Mouse (Mus musculus) midbrain, embryonic 15.5 days (tissue): ENCODE results near the gene Tfap2c. TPM values are rescaled to one million over a fixed set of nuclear protein-coding genes. Genes with fewer than 3 reads are reported as not detected.

ENCODE experiments used
- ATAC-seq: fragments of 200-750 bp; cut with Nextera tagmentation; replicated peaks from 2 replicates; pipeline ENCODE4 v1.8.0; 2017; ENCODE audit warnings: moderate TSS enrichment
- H3K27ac ChIP-seq: fragments of 300-500 bp; sonication (generic); 2 replicates; pipeline ENCODE4 v1.5.1; 2015; ENCODE audit warnings: mild to moderate bottlenecking, inconsistent platforms
- H3K27me3 ChIP-seq: fragments of 300-500 bp; sonication (generic); replicated peaks from 2 replicates; pipeline ENCODE4 v1.6.1; 2015; ENCODE audit warnings: inconsistent platforms
- H3K36me3 ChIP-seq: fragments of 300-500 bp; sonication (generic); replicated peaks from 2 replicates; pipeline ENCODE4 v1.6.1; 2015; ENCODE audit warnings: inconsistent platforms
- H3K4me1 ChIP-seq: fragments of 300-500 bp; sonication (generic); 2 replicates; pipeline ENCODE4 v1.6.1; 2015; ENCODE audit warnings: inconsistent platforms
- H3K4me2 ChIP-seq: fragments of 300-500 bp; sonication (generic); 2 replicates; pipeline ENCODE4 v1.6.1; 2015; ENCODE audit warnings: inconsistent platforms, mild to moderate bottlenecking, moderate library complexity
- H3K4me3 ChIP-seq: fragments of 300-500 bp; sonication (generic); 2 replicates; pipeline ENCODE4 v1.5.1; 2015; ENCODE audit warnings: mild to moderate bottlenecking, inconsistent platforms
- H3K9ac ChIP-seq: fragments of 300-500 bp; sonication (generic); 2 replicates; pipeline ENCODE4 v1.6.1; 2015; ENCODE audit warnings: mild to moderate bottlenecking, inconsistent platforms
- H3K9me3 ChIP-seq: fragments of 300-500 bp; sonication (generic); 2 replicates; pipeline ENCODE4 v1.6.1; 2016; ENCODE audit warnings: inconsistent platforms
- WGBS: fragments of 180-500 bp; shearing (Covaris S2); methylation state at CpG from one replicate; pipeline ENCODE4 v1.1.7; 2015; ENCODE audit warnings: mixed read lengths; 5-methylcytosine and 5-hydroxymethylcytosine counted together
- polyA plus RNA-seq: library from polyadenylated mRNA; unstranded; fragments of >200 nt; fragmentation: Nextera tagmentation; extraction: Ambion mirVana; gene quantifications from 2 replicates; pipeline ENCODE4 v1.2.1, GENCODE M21; 2015

The Tfap2c gene
- polyA plus RNA-seq, 1 experiment from 2014 or later = 0.34 TPM

DNA sequence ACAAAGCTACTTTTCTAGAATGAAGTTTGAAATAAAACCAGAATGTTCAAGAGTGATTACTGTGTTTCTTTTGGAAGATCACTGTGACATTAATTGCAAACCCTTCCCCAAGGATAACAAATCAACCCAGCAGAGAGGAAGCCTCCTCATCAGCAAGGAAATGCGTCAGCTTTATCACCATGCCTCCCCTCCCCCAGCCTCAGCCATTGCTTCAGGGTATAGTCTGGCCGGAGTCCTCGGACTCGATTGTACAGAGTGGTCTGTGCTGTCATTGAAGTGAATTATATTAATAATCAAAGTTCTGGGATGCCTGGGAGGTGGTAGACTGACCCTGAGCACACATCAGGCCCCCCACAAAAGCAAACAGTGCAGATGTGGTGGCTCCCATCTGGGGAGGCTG lies 5.4 kb upstream of the Tfap2c start:
- Histone ChIP-seq H3K9me3 (0 out of 2 replicates have a peak, but pooled peaks cover 3% of the 10 kb centered on the region), H3K27me3 (peaks cover 63% of the 10 kb centered on the region)
- no peak for ATAC-seq

GRCm38 (mm10) chr2:172544601-172545127 lies 4.7 kb upstream of the Tfap2c start:
- Histone ChIP-seq H3K4me2 (no peak overlapping the region), H3K4me1 (peaks cover 15% of the 10 kb centered on the region), H3K36me3 (no peaks in the 10 kb centered on the region), H3K9me3 (0 out of 2 replicates have a peak, but pooled peaks cover 3% of the 10 kb centered on the region), H3K27me3 (peaks cover 70% of the 10 kb centered on the region), H3K27ac (no peak overlapping the region), H3K4me3 (no peak overlapping the region), H3K9ac (no peak overlapping the region)
- 6% methylated on average over 6 of the region's 6 CpGs for WGBS
- ATAC-seq = no peak

More for the DNA sequence above, 5.4 kb upstream of the Tfap2c start:
- WGBS = 49% methylated on average over 4 of the region's 4 CpGs
- Histone ChIP-seq H3K27ac (no peak overlapping the region), H3K4me2 (no peak overlapping the region), H3K4me3 (no peak overlapping the region), H3K9ac (no peak overlapping the region), H3K36me3 (no peaks in the 10 kb centered on the region), H3K4me1 (peaks cover 10% of the 10 kb centered on the region; the same call in 1 of the 2 replicates)

GRCm38 (mm10) chr2:172545592-172546235 lies 3.7 kb upstream of the Tfap2c start:
- 3% methylated on average over 35 of the region's 35 CpGs for WGBS
- Histone ChIP-seq H3K9me3 (no peaks in the 10 kb centered on the region), H3K4me2 (no peak overlapping the region), H3K4me3 (no peak overlapping the region), H3K4me1 (peaks cover 22% of the 10 kb centered on the region), H3K27me3 (peaks cover 75% of the 10 kb centered on the region), H3K9ac (no peak overlapping the region), H3K36me3 (no peaks in the 10 kb centered on the region), H3K27ac (no peak overlapping the region)
- no peak for ATAC-seq

DNA sequence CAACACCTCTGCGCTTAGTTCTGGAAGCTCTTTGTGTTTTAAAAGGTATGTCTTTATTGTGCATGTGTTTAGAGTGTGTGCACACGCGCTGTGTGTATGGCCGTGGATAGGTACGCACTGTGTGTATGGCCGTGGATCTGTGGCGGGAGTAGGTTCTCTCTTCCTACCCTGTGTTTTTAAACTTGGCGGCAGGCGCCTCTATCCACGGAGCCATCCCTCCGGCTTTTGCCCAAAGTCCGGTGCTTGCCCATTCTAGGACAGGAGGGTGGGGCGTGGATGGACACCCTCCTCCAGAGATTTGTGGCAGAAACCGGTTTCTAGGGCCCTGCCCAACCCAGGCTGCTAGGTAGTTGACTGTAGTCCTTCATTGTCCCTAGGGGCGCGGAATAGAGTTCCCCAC lies 2.8 kb upstream of the Tfap2c start:
- Histone ChIP-seq H3K9ac (no peak overlapping the region), H3K27me3 (peaks cover 80% of the 10 kb centered on the region), H3K4me1 (peaks cover 31% of the 10 kb centered on the region), H3K4me3 (no peak overlapping the region), H3K36me3 (no peaks in the 10 kb centered on the region), H3K9me3 (no peaks in the 10 kb centered on the region), H3K27ac (no peak overlapping the region), H3K4me2 (no peak overlapping the region)
- no peak for ATAC-seq
- 7% methylated on average over 16 of the region's 16 CpGs for WGBS

DNA sequence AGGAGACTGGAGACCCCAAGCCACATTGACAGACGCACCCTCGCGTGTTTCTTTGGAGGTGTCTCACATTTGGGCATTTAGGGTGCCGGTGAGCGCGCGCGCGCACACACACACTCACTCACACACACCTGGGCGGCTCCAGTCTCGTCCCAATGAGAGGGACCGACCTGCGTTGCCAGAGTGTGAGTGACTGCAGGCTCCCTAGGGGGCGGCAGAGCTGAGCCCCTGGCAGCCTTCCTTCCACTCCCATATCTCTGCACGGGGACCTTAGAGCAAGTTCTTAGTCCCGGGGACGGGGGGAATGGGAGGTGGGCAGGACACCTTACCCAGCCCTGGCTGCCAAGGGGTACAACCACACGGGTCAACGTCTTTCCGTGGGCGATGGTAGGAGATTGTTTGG lies 2.3 kb upstream of the Tfap2c start:
- Histone ChIP-seq H3K36me3 (no peaks in the 10 kb centered on the region), H3K4me3 (no peak overlapping the region), H3K9ac (no peak overlapping the region), H3K9me3 (no peaks in the 10 kb centered on the region), H3K4me1 (peaks cover 35% of the 10 kb centered on the region), H3K27ac (no peak overlapping the region), H3K27me3 (peaks cover 85% of the 10 kb centered on the region), H3K4me2 (no peak overlapping the region)
- under 1% methylated on average over 21 of the region's 21 CpGs for WGBS
- no peak for ATAC-seq

DNA sequence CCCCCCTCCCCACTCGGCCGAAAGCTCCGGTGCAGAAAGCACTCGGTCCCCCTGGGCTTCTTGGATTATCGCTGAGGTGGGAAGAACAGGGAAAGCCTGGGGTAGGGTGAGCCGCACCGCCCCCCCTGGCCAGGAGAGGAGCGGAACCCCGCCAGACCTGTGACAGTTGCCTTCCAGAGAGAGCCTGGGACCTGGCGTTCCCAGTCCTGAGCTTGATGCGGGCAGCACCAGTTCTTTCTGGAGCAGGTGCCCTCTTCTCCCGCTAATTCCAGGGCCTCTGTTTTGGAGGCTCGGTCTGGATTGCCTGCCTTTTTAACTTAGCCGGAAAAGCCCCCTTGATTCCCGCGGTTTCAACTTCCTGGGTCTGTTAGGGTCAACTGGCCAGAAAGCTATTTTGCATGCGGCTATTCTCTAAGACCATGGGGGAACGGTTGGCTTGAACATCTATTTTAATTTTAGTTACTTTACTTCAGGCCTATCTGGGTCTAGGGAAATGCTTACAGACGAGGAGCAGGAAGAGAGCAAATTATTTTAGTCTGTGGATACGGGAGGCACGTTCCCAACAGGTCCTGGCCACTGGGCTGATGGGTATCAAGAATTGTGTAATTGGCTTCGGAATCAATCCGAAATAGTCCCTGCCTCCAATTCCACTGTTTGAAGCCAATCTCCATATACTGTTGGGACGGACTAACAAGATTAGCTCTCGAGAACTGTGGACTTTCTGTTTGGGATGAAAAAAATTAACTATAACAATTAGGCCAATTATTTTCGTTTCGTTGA lies 1.4 kb upstream of the Tfap2c start:
- H3K4me2 ChIP-seq = no peak overlapping the region
- WGBS = 2% methylated on average over 24 of the region's 27 CpGs
- no peaks in the 10 kb centered on the region for H3K9me3 ChIP-seq
- ATAC-seq = no peak
- peaks cover 89% of the 10 kb centered on the region for H3K27me3 ChIP-seq
- H3K36me3 ChIP-seq = no peaks in the 10 kb centered on the region
- peaks cover 35% of the 10 kb centered on the region for H3K4me1 ChIP-seq
- H3K4me3 ChIP-seq = no peak overlapping the region
- no peak overlapping the region for H3K27ac ChIP-seq
- H3K9ac ChIP-seq = no peak overlapping the region

- Histone ChIP-seq H3K4me3 (no peak overlapping the region), H3K36me3 (no peaks in the 10 kb centered on the region), H3K27me3 (peaks cover 92% of the 10 kb centered on the region), H3K9ac (no peak overlapping the region), H3K4me2 (no peak overlapping the region), H3K27ac (no peak overlapping the region), H3K9me3 (no peaks in the 10 kb centered on the region), H3K4me1 (peaks cover 35% of the 10 kb centered on the region)
- WGBS = under 1% methylated on average over 27 of the region's 27 CpGs
- ATAC-seq = no peak
Observed at GRCm38 (mm10) chr2:172548672-172549255, 629 bp upstream of the Tfap2c start.

DNA sequence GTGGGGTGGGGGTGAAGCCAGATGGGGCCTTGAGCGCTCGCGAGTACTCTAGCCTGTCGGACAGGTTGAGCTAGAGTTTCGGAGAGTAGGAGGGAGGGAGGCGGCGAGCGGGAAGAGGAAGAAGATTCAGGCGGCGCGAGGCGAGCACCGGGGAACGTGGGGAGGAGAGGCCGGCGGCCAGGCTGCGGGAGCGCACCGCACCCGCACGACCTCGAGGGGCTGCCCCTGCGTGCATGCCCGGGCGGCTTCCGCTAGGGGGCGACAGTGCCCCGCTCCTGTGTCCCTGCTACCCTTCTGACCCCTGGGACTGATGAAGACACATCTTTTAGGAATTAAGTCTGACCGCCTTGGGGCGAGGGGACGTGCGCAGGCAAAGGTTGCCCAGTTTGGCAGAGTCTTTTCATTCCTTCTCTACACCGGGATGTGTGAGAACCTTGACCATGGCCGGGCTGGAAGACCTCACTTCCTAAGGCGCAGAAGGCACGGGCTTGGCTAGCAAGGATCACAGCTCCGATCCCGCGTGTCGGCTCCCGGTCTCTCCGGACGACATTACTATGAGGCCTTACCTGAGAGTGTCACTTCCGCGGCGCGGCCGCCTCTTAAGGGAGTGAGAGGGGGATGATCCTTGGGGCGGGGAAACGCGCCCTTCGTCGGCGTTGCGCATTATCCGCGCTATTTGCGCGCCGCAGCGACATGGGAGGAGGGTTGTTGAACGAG lies 1.1 kb downstream of the Tfap2c start:
- peak overlapping the region; percentile 16 for H3K4me3 ChIP-seq

DNA sequence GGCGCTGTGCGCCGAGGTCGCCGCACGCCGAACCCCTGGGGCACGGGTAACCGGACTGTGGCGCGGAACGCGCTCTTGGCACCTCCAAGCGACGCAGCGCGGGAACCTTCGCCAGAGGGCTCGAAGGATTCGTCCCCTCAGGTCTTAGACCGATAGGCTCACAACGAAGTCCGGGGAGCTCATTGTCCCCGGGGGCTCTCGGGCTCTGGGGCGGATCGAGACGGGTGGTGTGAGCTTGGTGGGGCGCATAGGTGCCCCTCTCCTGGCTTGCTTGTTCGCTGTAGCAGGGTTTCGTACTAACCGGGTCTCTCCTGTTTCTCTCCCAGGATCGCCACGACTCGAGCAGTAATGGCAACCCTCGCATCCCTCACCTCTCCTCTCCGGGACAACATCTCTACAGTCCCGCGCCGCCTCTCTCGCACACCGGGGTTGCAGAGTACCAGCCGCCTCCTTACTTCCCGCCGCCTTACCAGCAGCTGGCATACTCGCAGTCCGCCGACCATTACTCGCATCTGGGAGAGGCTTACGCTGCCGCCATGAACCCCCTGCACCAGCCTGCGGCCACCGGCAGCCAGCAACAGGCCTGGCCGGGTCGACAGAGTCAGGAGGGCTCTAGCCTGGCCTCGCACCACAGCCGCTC lies 1.8 kb downstream of the Tfap2c start:
- WGBS = under 1% methylated on average over 56 of the region's 57 CpGs
- Histone ChIP-seq H3K27me3 (peaks cover 90% of the 10 kb centered on the region), H3K4me1 (peaks cover 35% of the 10 kb centered on the region), H3K36me3 (no peaks in the 10 kb centered on the region), H3K9me3 (no peaks in the 10 kb centered on the region), H3K4me2 (peak overlapping the region; percentile 5), H3K27ac (no peak overlapping the region), H3K4me3 (peak overlapping the region; percentile 16), H3K9ac (no peak overlapping the region)
- no peak for ATAC-seq

More for the DNA sequence above, 1.1 kb downstream of the Tfap2c start:
- Histone ChIP-seq H3K27ac (no peak overlapping the region), H3K4me1 (peaks cover 35% of the 10 kb centered on the region), H3K27me3 (peaks cover 90% of the 10 kb centered on the region), H3K36me3 (no peaks in the 10 kb centered on the region), H3K4me2 (peak overlapping the region; percentile 5), H3K9ac (no peak overlapping the region), H3K9me3 (no peaks in the 10 kb centered on the region)
- 0 out of 2 replicates have a peak, but pooled peaks have one; percentile 20 for ATAC-seq
- WGBS = under 1% methylated on average over 48 of the region's 62 CpGs

- H3K4me2 ChIP-seq = peak overlapping the region; percentile 5; the same call in 1 of the 2 replicates
- H3K4me3 ChIP-seq = no peak overlapping the region
- ATAC-seq = no peak
- H3K9ac ChIP-seq = no peak overlapping the region
- 2% methylated on average over 14 of the region's 14 CpGs for WGBS
- peaks cover 88% of the 10 kb centered on the region for H3K27me3 ChIP-seq
- H3K4me1 ChIP-seq = peaks cover 35% of the 10 kb centered on the region
- H3K36me3 ChIP-seq = no peaks in the 10 kb centered on the region
- no peaks in the 10 kb centered on the region for H3K9me3 ChIP-seq
- H3K27ac ChIP-seq = no peak overlapping the region
Observed at GRCm38 (mm10) chr2:172551872-172552271, 2.5 kb downstream of the Tfap2c start.

- Histone ChIP-seq H3K9ac (no peak overlapping the region), H3K4me1 (peaks cover 29% of the 10 kb centered on the region), H3K4me3 (no peak overlapping the region), H3K4me2 (no peak overlapping the region), H3K9me3 (no peaks in the 10 kb centered on the region), H3K27ac (no peak overlapping the region), H3K36me3 (no peaks in the 10 kb centered on the region), H3K27me3 (peaks cover 87% of the 10 kb centered on the region)
- under 1% methylated on average over 6 of the region's 6 CpGs for WGBS
- no peak for ATAC-seq
Observed at GRCm38 (mm10) chr2:172552666-172553065, 3.3 kb downstream of the Tfap2c start.
